Mouse (Mus musculus) adrenal gland, postnatal 36 days (tissue): ENCODE measurements around the gene Mab21l1. TPM values are rescaled to one million over a fixed set of nuclear protein-coding genes. Genes with fewer than 3 reads are reported as not detected.

Experiments
- DNase-seq, 2 experiments: peaks; one replicate each; pipeline ENCODE4 v3.0.0; 2021; ENCODE audit warnings: mixed read lengths in 1 of 2
- total RNA-seq, 2 experiments: library from RNA; stranded (reverse); gene quantifications; 2 replicates each; pipeline ENCODE4 v1.2.3; 2021

Mab21l1 gene
- total RNA-seq, 2 experiments from 2014 or later, result 1.1 TPM

DNA sequence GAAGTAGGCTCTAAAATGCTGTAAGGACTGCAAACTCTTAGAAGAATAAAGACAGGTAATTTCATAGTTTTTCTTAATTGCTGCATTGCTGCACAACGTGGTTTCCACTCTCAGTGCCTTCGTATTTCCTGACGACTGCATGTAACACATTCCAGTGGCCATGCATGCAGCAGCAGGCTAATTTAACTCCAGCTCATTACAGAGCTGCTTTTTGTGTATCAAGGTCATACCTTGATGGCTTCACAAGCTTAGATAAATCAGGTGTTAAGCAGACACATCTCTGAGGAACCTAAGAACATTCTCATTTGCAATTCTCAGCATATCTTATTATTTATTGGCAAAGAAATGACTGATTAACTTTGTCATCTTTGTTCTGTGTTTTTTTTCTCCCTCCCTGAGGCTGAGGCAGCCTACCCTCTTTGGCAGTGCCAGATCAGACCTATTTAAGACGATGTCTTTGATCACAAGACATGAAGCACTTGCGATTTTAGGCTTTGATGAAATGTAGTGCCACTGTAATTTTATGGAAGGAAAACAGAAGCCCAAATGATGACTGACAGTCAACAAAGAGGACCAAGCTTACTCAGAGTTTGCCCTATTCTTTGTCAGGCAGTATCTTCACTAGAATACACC is 32.8 kb downstream of the Mab21l1 start:
- no peak for DNase-seq

DNA sequence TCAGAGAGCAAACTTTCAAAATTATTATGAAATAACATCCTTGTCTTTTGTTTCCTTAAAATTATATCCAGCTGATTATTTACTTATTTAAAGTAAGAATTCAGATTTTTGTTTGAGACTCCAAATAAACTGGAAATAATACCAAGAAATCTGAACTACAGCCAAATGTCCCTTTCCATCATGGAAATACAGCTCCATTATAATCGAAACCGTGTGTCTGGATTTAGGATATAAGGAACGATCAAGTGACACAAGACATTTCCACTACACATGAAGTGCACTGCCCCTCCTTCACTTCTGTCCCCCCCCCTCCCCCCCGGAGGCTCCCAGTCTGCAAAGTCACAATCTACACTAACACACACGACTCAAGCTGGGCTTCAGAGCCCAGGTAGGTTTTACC is 33.8 kb downstream of the Mab21l1 start:
- DNase-seq, result no peak

DNA sequence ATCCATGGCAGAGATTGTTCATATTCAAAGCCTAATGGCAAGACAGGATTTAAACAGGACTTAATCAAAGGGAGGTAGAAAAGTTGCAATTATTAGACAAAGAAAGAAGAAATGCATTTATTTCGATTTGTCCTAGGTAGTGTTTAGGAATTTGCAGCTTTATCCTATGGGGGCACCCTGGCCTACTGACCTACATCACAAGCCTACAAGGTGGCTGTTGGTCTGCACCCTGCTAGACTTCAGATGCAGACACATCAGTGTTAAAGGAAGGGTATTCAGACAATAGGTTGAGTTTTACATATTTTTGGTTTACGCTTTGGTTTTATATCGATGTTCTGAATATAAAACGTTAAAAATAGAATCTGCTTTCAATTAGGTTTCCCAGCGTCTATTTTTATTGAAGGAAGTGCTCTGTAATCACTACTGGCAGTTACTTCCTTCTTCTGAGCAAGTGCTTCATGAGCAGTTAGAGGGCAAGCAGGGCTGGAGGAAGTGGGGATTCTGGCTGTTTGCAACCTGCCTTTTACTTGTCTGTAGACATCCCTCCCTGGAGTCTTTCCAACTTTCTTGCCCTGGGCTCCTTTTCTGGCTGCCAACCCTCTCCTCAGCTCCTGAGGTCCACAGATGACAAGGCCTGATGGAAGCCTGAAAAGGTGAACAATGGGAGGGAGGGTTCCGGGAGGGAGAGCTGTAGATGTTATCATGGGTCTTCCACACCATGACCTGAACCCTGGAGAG is 34.5 kb downstream of the Mab21l1 start:
- peak in 1 of 2 experiments; percentile 6 for DNase-seq

DNA sequence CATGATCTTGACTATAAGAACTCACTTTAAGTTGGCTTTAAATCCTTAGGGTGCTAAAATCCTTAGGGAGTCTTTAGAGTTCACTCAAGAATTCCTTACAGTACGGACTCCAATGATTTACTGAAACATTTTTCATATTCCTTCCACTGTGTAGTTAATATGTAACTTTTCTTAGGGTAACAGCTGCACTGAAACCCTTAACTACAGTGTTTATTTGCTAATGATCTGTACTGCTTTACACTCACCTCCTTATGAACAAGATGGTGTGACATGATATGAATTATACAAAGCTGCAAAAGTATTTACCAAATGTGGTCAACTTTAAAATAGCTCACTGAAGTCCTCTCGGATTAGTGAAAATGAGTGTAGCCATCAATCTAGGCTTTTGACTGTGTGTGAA is 35.8 kb downstream of the Mab21l1 start:
- DNase-seq, result no peak

DNA sequence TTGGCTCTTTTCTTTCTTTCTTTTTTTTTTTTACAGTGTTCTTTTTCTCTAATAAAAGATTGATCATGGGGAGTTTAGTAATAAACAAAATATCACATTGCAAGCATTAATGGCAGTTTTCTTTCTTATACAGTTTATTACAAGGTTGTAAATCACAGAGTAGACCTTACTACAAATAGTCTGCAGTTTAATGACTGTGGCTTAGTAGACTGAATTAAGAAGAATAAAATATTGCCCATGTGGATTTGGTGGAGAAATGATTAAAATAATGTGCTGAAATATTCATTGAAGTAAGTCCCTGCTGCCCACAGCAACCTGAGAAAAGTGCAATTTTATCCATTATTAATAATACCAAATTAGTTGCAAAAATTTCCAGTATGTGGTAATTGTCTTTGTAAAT is 37.3 kb downstream of the Mab21l1 start:
- DNase-seq, result no peak

DNA sequence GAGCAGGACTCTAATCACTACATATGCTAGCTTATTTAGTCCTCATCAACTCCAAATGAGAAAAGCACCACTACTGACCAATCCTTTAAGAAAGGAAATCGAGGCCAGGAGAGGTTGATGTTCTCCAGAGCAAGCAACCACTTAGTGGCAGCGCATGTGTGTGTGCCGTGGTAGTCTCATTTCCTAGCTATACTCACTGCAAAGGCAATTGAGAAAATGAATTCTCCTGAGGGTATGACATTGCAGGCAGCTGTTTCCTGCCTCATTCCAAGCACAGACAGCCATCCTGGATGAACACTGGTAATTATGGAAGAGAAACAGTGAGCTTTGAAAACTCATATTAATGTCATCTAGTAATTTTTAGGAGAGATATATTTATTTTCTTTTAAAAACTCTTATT is 42.6 kb downstream of the Mab21l1 start:
- DNase-seq, result no peak

DNA sequence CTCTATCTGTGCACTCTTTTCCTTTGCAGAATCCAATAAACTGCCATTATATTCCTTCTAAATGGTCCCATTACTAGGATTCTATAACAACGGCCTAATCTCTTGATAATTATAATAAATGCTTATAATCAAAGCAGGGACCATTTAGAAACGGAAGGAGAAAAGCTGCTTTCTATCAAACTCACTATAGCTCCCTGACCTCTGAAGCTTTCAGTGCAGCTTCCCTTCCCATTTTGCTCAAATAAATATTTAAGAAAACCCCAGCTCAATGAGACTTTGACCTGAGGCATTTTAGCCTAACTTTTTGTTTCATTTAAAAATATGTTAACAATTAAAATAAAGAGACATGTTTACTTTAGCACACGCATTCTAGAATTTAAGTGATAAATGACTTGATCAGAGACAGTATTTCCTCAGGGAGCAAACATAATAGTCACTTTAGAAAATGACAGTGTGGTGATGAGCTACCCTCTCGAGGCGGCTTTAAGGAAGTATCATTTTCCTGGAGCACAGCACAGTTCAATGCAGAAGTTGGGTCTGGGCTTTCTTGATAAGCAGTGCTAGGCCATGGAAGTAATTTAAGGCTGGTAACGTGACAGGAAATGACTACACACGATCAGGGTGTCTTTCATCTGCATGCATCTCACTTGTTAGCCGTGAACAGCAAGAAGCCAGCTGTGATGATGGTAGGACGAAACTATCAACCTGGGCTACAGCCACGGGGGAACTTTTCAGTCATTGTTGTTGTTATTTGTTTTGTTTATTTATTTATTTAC is 46.4 kb downstream of the Mab21l1 start:
- no peak for DNase-seq

DNA sequence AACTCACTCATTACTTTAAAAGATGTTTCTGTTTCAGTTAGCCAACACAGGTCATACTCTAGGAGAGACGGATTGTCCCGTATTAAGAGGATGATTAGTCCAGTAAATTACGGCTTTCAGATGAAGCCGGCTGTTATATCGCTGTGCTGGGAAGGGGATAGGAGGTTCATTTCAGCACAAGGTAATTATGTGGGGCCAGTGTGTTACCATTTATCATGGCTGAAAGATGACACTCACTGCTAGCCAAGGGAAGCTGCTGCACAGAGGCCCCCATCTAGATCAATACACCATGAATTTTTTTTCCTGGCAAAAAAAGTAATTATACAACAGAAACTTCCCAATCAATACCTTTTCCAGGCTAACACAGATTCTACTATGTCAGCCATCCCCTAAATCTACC is 47.9 kb downstream of the Mab21l1 start:
- DNase-seq, result no peak
